Comparison of ENCODE assay signal across 8 mouse cellular contexts in the genomic region with DNA sequence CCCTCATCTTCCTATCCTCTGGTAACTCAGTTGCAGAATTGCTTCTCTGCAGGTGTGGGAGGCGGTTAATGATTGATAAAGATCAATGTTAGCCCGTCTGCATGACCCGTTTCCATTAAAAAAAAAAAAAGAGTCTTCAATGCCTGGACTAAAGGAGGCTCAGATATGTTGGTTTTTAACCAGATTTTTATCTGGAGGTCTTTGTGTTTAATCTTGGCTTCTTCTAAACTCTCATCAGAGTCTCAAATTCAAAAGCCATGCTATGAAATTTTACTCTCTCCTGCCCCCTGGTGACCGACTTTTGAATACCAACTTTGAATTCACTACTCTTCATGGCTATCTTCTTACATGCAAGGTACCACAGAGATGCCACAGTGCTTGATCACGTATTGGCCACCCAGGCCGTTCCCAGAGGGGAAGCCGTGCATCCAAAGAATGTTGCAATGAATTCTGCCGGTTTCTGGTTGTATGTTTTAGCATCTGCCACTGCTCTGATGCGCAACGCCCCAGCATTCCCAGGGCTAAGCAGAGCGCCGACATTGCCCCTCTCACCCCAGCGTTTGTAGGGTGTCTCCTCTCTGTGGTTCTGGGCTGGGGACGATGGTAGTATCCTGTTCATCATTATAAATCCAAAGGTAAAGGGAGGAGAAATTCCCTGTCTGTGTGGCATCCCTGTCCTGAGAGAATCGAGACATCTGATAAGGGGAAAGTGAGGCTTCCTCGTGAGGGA.
DNase-seq lines count a peak whose midpoint lies in the region; ATAC-seq and TF ChIP-seq lines count a peak whose summit lies in the region.

No protein-coding gene starts in this region.

- peak; percentile 52 for DNase-seq in kidney, adult 11 months
- DNase-seq in MEL-GATA-1-ER (ENCODE audit: extremely low read depth, low read depth), result peak; percentile 33
- peak; percentile 82 to 87 for DNase-seq in cerebellum, postnatal 10 days
- DNase-seq in heart, postnatal 0 days (ENCODE audit: low spot score), result peak; percentile 63
- DNase-seq in left cerebral cortex, adult 2 months (ENCODE audit: extremely low spot score in 1 of 2, low spot score in 2 of 2), result peak; percentile 68 to 73

- no peak for ATAC-seq in kidney, embryonic 14.5 days (ENCODE audit: low FRiP score, low TSS enrichment)
- no peak for ATAC-seq in heart, postnatal 0 days (ENCODE audit: insufficient read depth, low read depth)
- no peak for ATAC-seq in megakaryocyte, adult 5-6 weeks (ENCODE audit: poor library complexity, severe bottlenecking)

- H3K27me3 ChIP-seq in kidney, embryonic 14.5 days (ENCODE audit: control insufficient read depth, insufficient read depth, low read length), result no peaks in the 10 kb centered on the region
- H3K27me3 ChIP-seq in heart, postnatal 0 days (ENCODE audit: control insufficient read depth, insufficient read depth, low read length), result no peaks in the 10 kb centered on the region

- no peak for TF ChIP-seq POLR2A in olfactory bulb, adult 2 months (IDR thresholded peaks at IDR 0.05; ENCODE audit: insufficient read depth, low read depth, low read length)

- no peak overlapping the region for H3K9ac ChIP-seq in kidney, embryonic 14.5 days (ENCODE audit: low read depth, low read length)
- H3K9ac ChIP-seq in heart, postnatal 0 days (replicated peaks; ENCODE audit: low read depth, low read length), result no peak overlapping the region

- H3K9me3 ChIP-seq in kidney, embryonic 14.5 days (ENCODE audit: control insufficient read depth, low read length), result no peaks in the 10 kb centered on the region
- H3K9me3 ChIP-seq in heart, postnatal 0 days (replicated peaks; ENCODE audit: control insufficient read depth, low read length), result no peaks in the 10 kb centered on the region

- intact Hi-C loops in left cerebral cortex, adult 2 months (cut with DNase I), result loop anchor here (2.0 to 10.0 kb wide), 4 partner anchors 69 to 561 kb away; a partner anchor contains a TSS

- no peak overlapping the region for H3K4me2 ChIP-seq in kidney, embryonic 14.5 days (replicated peaks; ENCODE audit: low read depth, low read length)
- H3K4me2 ChIP-seq in heart, postnatal 0 days (ENCODE audit: low read depth, low read length), result no peak overlapping the region

- peak; percentile 68 for TF ChIP-seq CTCF in heart, postnatal 0 days (IDR thresholded peaks at IDR 0.05; ENCODE audit: low read depth)
- peak; percentile 72 for TF ChIP-seq CTCF in left cerebral cortex, adult 2 months (IDR thresholded peaks at IDR 0.05)
- TF ChIP-seq CTCF in olfactory bulb, adult 2 months (IDR thresholded peaks at IDR 0.05; ENCODE audit: insufficient read depth, low read depth, low read length), result peak; percentile 32; the same call in 1 of the 2 replicates

- H3K27ac ChIP-seq in kidney, embryonic 14.5 days (ENCODE audit: low read depth, low read length), result no peak overlapping the region
- no peak overlapping the region for H3K27ac ChIP-seq in heart, postnatal 0 days (ENCODE audit: low read depth)
- H3K27ac ChIP-seq in left cerebral cortex, adult 2 months, result no peak overlapping the region
- H3K27ac ChIP-seq in olfactory bulb, adult 2 months (ENCODE audit: insufficient read depth, low read depth, low read length), result no peak overlapping the region

- H3K4me3 ChIP-seq in kidney, embryonic 14.5 days (ENCODE audit: low read length), result no peak overlapping the region
- no peak overlapping the region for H3K4me3 ChIP-seq in heart, postnatal 0 days (ENCODE audit: low read depth, low read length)
- no peak overlapping the region for H3K4me3 ChIP-seq in left cerebral cortex, adult 2 months
- H3K4me3 ChIP-seq in olfactory bulb, adult 2 months (ENCODE audit: insufficient read depth, low read depth, low read length), result no peak overlapping the region

- 61% methylated on average over 16 of the region's 16 CpGs for WGBS in kidney, embryonic 14.5 days
- 55% methylated on average over 16 of the region's 16 CpGs for WGBS in heart, postnatal 0 days
- WGBS in olfactory bulb, adult 2 months, result 68% methylated on average over 16 of the region's 16 CpGs

- no peaks in the 10 kb centered on the region for H3K36me3 ChIP-seq in kidney, embryonic 14.5 days (ENCODE audit: control insufficient read depth, insufficient read depth, low read length)
- no peaks in the 10 kb centered on the region for H3K36me3 ChIP-seq in heart, postnatal 0 days (replicated peaks; ENCODE audit: control insufficient read depth, insufficient read depth, low read length)

- peaks cover 13% of the 10 kb centered on the region for H3K4me1 ChIP-seq in kidney, embryonic 14.5 days (ENCODE audit: control insufficient read depth, insufficient read depth, low read length)
- H3K4me1 ChIP-seq in heart, postnatal 0 days (ENCODE audit: control insufficient read depth, insufficient read depth), result peaks cover 16% of the 10 kb centered on the region
- peaks cover 2% of the 10 kb centered on the region; the same call in 1 of the 2 replicates for H3K4me1 ChIP-seq in olfactory bulb, adult 2 months (ENCODE audit: control insufficient read depth, insufficient read depth, low read length)

- TF ChIP-seq EP300 in heart, postnatal 0 days (IDR thresholded peaks at IDR 0.05; ENCODE audit: low read depth), result no peak

Comparison
In these comparisons a context has a peak if more than half of its experiments do, and no peak if none do; other contexts are left out.
1. DNase-seq: peak in every context shown above with its lines; median percentile 84 in cerebellum, postnatal 10 days; 70 in left cerebral cortex, adult 2 months; 63 in heart, postnatal 0 days; 52 in kidney, adult 11 months; 33 in MEL-GATA-1-ER.